Mouse (Mus musculus) hindbrain, embryonic 13.5 days (tissue): ENCODE measurements around the gene Hal. TPM values are rescaled to one million over a fixed set of nuclear protein-coding genes. Genes with fewer than 3 reads are reported as not detected.

Source experiments
- ATAC-seq: fragments of 200-750 bp; cut with Nextera tagmentation; 2 replicates; pipeline ENCODE4 v1.8.0; 2017; ENCODE audit warnings: moderate TSS enrichment; ENCODE audit not compliant: low FRiP score
- H3K27ac ChIP-seq: fragments of 300-500 bp; sonication (generic); 2 replicates; pipeline ENCODE4 v1.5.1; 2015; ENCODE audit warnings: inconsistent platforms, mild to moderate bottlenecking, moderate library complexity
- H3K27me3 ChIP-seq: fragments of 300-500 bp; sonication (generic); 2 replicates; pipeline ENCODE4 v1.6.1; 2015; ENCODE audit warnings: mild to moderate bottlenecking, inconsistent platforms
- H3K36me3 ChIP-seq: fragments of 300-500 bp; sonication (generic); 2 replicates; pipeline ENCODE4 v1.6.1; 2015; ENCODE audit warnings: mild to moderate bottlenecking, inconsistent platforms
- H3K4me1 ChIP-seq: fragments of 300-500 bp; sonication (generic); replicated peaks from 2 replicates; pipeline ENCODE4 v1.6.1; 2015; ENCODE audit warnings: inconsistent platforms
- H3K4me2 ChIP-seq: fragments of 300-500 bp; sonication (generic); 2 replicates; pipeline ENCODE4 v1.6.1; 2015; ENCODE audit warnings: inconsistent platforms, mild to moderate bottlenecking, moderate library complexity
- H3K4me3 ChIP-seq: fragments of 300-500 bp; sonication (generic); 2 replicates; pipeline ENCODE4 v1.5.1; 2015; ENCODE audit warnings: mild to moderate bottlenecking, inconsistent platforms
- H3K9ac ChIP-seq: fragments of 300-500 bp; sonication (generic); 2 replicates; pipeline ENCODE4 v1.6.1; 2015; ENCODE audit warnings: mild to moderate bottlenecking, inconsistent platforms
- H3K9me3 ChIP-seq: fragments of 300-500 bp; sonication (generic); 2 replicates; pipeline ENCODE4 v1.6.1; 2016; ENCODE audit warnings: inconsistent platforms
- WGBS: fragments of 180-500 bp; shearing (Covaris S2); methylation state at CpG from one replicate; pipeline ENCODE4 v1.1.7; 2015; 5-methylcytosine and 5-hydroxymethylcytosine counted together
- polyA plus RNA-seq: library from polyadenylated mRNA; unstranded; fragments of >200 nt; fragmentation: Nextera tagmentation; extraction: Ambion mirVana; gene quantifications from 2 replicates; pipeline ENCODE4 v1.2.1, GENCODE M21; 2015

Gene Hal
- polyA plus RNA-seq, 1 experiment from 2014 or later: not detected

DNA sequence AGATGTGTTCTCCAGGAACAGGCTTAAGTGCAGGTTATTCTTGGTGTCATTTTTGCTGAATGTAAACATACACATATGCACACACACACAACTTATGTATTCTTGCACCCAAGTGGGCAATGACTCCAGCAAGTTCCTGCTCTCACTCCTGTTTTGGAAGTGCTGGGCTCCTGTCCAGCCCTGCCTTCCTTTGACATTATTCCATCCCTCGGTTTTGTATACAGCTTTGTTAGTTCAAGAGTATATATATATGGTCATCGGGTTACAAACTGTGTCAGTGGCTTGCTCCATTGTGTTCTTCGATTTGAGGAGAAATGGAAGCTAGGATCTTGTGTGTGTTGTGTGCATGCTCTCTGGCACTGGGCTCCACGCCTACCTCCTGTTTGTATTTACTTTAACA is 29.6 kb downstream of the Hal start:
- Histone ChIP-seq H3K27me3 (no peaks in the 10 kb centered on the region), H3K4me3 (no peak overlapping the region), H3K36me3 (no peaks in the 10 kb centered on the region), H3K9ac (no peak overlapping the region), H3K9me3 (no peaks in the 10 kb centered on the region), H3K4me1 (0 out of 2 replicates have a peak, but pooled peaks cover 5% of the 10 kb centered on the region), H3K27ac (no peak overlapping the region), H3K4me2 (no peak overlapping the region)
- 92% methylated on average over 4 of the region's 4 CpGs for WGBS
- ATAC-seq: no peak

DNA sequence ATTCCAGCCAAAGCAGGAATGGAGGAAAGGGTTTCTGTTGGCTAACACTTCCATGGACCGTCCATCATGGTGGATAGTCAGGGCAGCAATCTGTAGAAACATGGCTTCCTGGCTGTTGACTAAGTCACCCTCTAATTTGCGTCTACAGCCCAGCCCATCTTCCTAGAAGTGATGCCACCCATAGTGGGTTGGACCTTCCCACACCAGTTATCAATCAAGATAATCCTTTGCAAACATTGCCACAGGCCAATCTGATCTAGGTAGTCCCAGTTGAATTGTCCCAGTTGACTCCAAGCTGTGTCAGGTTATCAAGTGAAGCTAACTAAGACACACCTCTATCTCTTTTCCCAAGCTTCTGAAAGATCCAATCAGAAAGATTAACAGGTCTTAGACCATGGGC is 30.1 kb downstream of the Hal start:
- Histone ChIP-seq H3K9ac (no peak overlapping the region), H3K27me3 (no peaks in the 10 kb centered on the region), H3K27ac (no peak overlapping the region), H3K9me3 (no peaks in the 10 kb centered on the region), H3K36me3 (no peaks in the 10 kb centered on the region), H3K4me3 (no peak overlapping the region), H3K4me1 (0 out of 2 replicates have a peak, but pooled peaks cover 5% of the 10 kb centered on the region), H3K4me2 (no peak overlapping the region)
- no peak for ATAC-seq
- 98% methylated on average over 2 of the region's 2 CpGs for WGBS

DNA sequence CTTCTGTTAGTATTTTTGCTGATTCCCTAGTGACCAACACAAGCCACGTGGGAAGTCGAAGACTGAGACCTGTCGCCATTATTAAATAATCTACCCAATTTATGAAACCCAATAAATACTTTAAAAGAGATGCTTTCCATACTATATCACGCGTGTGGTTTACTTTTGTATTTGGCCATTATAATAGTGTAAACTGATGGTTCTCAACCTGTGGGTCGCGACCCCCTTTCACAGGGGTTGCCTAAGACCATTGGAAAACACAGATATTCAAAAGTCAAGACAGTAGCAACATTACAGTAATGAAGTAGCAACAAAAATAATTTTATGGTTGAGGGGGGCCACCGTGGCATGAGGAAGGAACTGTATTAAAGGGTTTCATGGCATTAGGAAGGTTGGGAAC is 30.6 kb downstream of the Hal start:
- no peak overlapping the region for H3K4me2 ChIP-seq
- H3K9ac ChIP-seq: no peak overlapping the region
- no peaks in the 10 kb centered on the region for H3K27me3 ChIP-seq
- ATAC-seq: no peak
- no peaks in the 10 kb centered on the region for H3K36me3 ChIP-seq
- H3K4me1 ChIP-seq: 0 out of 2 replicates have a peak, but pooled peaks cover 5% of the 10 kb centered on the region
- 94% methylated on average over 8 of the region's 8 CpGs for WGBS
- H3K9me3 ChIP-seq: no peaks in the 10 kb centered on the region
- no peak overlapping the region for H3K27ac ChIP-seq
- H3K4me3 ChIP-seq: no peak overlapping the region

DNA sequence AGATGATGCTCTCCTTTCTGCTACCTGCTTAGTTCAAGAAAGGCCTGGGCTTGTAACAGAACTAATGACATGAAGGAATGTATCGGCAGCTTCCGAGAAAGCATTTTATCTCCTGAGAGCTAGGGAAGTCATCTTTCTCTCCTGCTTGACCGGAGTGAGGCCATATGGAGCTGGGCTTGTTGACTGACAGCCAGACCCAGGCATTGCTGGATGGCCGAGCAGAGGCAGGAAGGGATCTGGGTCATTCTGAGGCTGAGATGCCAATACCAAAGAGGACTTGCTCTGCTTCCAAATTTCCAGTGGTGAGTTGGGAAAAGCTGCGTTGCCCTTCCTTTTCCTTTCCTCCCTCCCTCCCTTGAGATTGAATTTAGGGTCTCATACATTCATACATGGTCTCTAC is 31.2 kb downstream of the Hal start:
- Histone ChIP-seq H3K36me3 (no peaks in the 10 kb centered on the region), H3K27ac (no peak overlapping the region), H3K27me3 (no peaks in the 10 kb centered on the region), H3K4me1 (0 out of 2 replicates have a peak, but pooled peaks cover 5% of the 10 kb centered on the region), H3K4me2 (no peak overlapping the region), H3K9me3 (no peaks in the 10 kb centered on the region), H3K4me3 (no peak overlapping the region), H3K9ac (no peak overlapping the region)
- 91% methylated on average over 5 of the region's 5 CpGs for WGBS
- ATAC-seq: no peak

DNA sequence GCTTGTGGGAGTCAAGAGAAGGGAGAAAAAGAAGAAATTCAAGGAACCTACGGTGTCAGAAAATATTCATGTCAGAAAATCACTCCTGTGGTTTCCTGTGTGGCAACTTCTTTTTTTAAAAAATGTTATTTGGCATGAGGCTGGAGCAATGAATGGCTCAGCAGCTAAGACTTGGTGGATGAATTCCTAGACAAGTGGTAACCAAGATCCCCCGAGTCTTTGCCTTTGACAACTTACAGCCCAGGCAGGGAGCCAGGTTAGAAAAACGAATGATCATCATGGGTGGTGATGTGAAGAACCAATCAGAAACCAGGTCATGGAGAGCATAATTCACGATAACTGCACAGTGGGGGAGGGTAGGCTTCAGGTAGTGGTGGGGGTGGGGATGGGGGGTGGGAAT is 32.4 kb downstream of the Hal start:
- no peaks in the 10 kb centered on the region for H3K27me3 ChIP-seq
- no peak for ATAC-seq
- no peak overlapping the region for H3K4me3 ChIP-seq
- H3K9ac ChIP-seq: no peak overlapping the region
- H3K36me3 ChIP-seq: no peaks in the 10 kb centered on the region
- no peaks in the 10 kb centered on the region for H3K9me3 ChIP-seq
- 0 out of 2 replicates have a peak, but pooled peaks cover 5% of the 10 kb centered on the region for H3K4me1 ChIP-seq
- H3K4me2 ChIP-seq: no peak overlapping the region
- H3K27ac ChIP-seq: no peak overlapping the region
- WGBS: 75% methylated on average over 4 of the region's 4 CpGs

DNA sequence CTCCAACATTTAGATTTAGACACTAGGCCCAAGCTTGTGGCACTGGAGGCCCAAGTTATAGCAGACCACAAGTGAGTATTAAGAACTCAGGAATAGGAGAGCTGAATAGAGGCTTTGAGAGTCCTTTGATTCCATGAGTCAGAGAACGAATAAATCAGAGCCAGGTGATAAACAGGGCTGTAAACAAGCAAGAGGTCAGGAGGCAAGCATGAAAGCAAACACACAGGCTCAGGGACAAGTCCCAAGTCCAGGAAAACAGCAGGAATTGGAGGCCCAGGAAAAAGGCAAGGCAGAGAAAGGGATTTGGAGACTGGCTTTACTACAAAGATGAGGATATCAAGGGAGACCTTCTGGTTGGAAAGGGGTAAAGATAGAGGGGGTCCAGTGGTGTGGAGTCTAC is 36.8 kb downstream of the Hal start:
- Histone ChIP-seq H3K9me3 (peaks cover 6% of the 10 kb centered on the region; the same call in 1 of the 2 replicates), H3K4me2 (no peak overlapping the region), H3K27me3 (no peaks in the 10 kb centered on the region), H3K4me3 (no peak overlapping the region), H3K36me3 (no peaks in the 10 kb centered on the region), H3K4me1 (no peaks in the 10 kb centered on the region), H3K27ac (no peak overlapping the region), H3K9ac (no peak overlapping the region)
- WGBS: 89% methylated on average over 1 of the region's 1 CpGs
- ATAC-seq: no peak

DNA sequence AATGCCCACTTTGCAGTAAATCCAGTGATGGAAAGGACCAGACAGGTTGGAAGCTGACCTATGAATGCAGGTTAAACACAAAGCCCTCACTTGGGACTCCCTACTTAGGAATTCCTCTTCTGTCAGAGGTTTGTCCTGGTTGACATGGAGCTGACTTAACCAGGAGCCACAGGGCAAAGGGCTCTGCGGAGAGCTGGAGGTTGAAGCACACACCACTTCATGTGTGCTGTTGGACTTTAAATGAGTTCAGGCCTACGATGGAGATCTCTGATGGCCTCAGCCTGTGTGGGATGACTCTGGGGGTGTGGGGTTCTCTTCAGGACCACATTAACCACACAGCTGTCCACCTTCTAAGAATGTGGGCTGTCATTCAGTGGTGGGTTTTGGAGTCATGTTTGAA is 49.7 kb downstream of the Hal start:
- Histone ChIP-seq H3K9me3 (no peaks in the 10 kb centered on the region), H3K9ac (no peak overlapping the region), H3K4me1 (peaks cover 18% of the 10 kb centered on the region), H3K4me3 (no peak overlapping the region), H3K27me3 (peaks cover 31% of the 10 kb centered on the region), H3K4me2 (no peak overlapping the region), H3K36me3 (no peaks in the 10 kb centered on the region), H3K27ac (no peak overlapping the region)
- 84% methylated on average over 2 of the region's 2 CpGs for WGBS
- ATAC-seq: no peak

DNA sequence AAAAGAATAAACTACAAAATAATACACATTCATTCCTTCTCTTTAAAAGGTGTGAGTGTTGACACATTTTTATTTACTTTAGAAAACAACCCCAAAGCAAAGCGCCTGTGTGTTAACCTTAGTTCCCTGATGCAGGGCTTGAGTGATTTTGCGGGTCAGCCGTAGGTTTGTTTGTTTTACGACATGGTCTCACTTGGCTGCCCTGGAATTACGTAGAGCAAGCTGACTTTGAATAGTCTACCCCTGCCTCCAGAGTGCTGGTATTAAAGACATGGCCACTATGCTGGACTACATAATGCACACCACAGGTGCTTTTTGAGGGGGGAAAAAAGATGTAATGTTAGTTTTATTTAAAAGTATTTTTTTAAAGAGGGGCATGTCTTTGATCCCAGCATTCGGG is 50.2 kb downstream of the Hal start:
- Histone ChIP-seq H3K4me3 (no peak overlapping the region), H3K9ac (no peak overlapping the region), H3K4me1 (peaks cover 18% of the 10 kb centered on the region), H3K4me2 (no peak overlapping the region), H3K27me3 (peaks cover 31% of the 10 kb centered on the region), H3K36me3 (no peaks in the 10 kb centered on the region), H3K27ac (no peak overlapping the region), H3K9me3 (no peaks in the 10 kb centered on the region)
- 62% methylated on average over 6 of the region's 6 CpGs for WGBS
- no peak for ATAC-seq

DNA sequence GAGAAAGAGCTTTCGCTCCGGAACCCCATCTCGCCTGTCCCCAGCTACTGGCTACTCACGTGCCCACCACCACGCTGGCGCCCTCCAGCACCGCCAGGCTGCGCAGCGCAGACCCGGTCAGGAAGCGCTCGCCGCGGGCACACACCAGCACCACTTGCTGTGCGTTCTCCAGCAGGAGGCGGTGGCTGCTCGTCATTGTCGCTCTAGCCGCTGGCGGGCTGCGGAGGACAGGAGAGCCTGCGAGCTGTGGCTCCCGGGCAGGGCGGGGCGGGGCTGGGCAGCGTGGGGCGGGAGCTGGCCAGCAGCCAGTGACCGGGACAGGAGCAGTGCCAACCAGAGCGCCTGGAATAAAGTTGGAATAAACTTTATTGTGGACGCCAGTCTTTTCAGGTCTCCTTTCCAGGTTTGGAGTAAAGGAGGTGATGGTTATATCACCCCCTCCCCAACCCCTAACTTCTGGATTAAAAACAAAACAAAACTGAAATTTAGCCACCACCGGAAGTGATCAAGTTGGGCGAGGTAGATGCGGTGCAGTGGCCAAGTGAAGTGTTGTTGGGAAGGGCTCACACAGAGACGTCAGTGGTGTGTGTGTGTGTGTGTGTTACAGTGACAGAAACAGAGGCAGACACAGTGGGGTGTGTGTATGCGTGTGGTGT is 51.3 kb downstream of the Hal start, which contains the start of gene Amdhd1:
Gene Amdhd1 (minus strand): TSS at position 259 of the 656 bp plus-strand sequence.
- Histone ChIP-seq H3K9me3 (no peaks in the 10 kb centered on the region), H3K9ac (peak within 1 kb of the TSS; percentile 62), H3K27ac (no peak within 1 kb of the TSS), H3K4me1 (peaks cover 13% of the 10 kb centered on the region), H3K4me2 (peak within 1 kb of the TSS; percentile 72), H3K36me3 (no peaks in the 10 kb centered on the region), H3K27me3 (peaks cover 25% of the 10 kb centered on the region), H3K4me3 (peak within 1 kb of the TSS; percentile 38)
- ATAC-seq: peak; percentile 93
- WGBS: 4% methylated on average over 35 of the region's 35 CpGs

DNA sequence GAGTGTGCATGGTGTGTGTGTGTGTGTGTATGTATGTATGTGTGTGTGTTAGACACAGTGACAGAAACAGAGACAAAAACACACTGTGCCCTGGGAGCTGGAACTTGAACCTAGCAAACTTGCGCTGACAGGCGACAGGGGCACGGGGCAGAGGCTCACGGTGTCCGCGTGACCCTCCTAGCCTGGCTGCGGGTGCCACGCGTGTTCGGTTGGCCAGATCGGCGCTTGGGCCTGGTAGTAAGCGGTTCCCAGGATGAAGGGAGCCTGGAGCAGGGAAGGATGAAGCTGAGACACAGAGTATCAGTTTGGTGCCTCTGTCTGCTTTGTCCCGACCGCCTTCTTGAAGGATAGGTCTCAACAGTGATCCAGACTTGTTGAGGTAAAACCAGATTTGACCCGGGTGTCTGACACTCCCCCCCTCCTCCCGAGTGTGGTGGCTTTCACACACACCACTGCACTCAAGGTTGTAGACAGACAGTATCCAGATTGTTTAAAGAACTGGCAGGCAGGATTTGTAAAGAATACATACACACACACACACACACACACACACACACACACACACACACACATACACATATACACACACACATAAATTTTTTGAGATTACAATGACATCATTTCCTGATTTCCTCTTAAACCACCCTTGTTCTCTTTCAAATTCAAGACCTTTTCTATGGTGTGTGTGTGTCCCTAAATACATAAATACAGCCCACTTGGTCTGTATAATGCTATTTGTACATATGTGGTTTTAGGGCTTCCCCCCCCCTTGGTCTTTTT is 52.1 kb downstream of the Hal start, which contains the start of gene Ccdc38:
Gene Ccdc38 (plus strand): TSS at position 202 of the 780 bp plus-strand sequence.
- H3K9ac ChIP-seq: peak within 1 kb of the TSS; percentile 62
- peaks cover 13% of the 10 kb centered on the region for H3K4me1 ChIP-seq
- peaks cover 18% of the 10 kb centered on the region for H3K27me3 ChIP-seq
- H3K9me3 ChIP-seq: no peaks in the 10 kb centered on the region
- no peak for ATAC-seq
- H3K4me3 ChIP-seq: peak within 1 kb of the TSS; percentile 38
- H3K27ac ChIP-seq: no peak within 1 kb of the TSS
- peak within 1 kb of the TSS; percentile 72 for H3K4me2 ChIP-seq
- no peaks in the 10 kb centered on the region for H3K36me3 ChIP-seq
- 73% methylated on average over 17 of the region's 17 CpGs for WGBS

DNA sequence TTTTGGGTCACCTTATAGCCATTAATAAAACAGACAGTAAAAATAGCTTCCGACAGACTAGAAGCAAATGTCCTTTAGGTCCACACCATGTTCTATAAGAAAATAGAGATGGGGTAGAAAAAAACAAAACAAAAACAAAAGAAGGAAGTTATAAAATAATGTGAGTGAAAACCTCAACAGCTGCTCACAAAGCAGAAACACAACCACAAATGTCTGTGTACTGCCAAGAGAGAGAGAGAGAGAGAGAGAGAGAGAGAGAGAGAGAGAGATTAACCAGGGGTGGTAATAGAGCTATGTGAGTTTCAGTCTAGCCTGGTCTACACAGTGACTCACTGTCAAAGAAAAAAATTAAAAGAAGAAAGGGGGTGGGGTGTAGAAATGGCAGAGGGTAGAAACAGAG is 53.0 kb downstream of the Hal start:
- ATAC-seq: no peak
- Histone ChIP-seq H3K9me3 (no peaks in the 10 kb centered on the region), H3K4me3 (no peak overlapping the region), H3K4me1 (peaks cover 13% of the 10 kb centered on the region), H3K36me3 (no peaks in the 10 kb centered on the region), H3K27ac (no peak overlapping the region), H3K4me2 (no peak overlapping the region), H3K9ac (no peak overlapping the region), H3K27me3 (peaks cover 12% of the 10 kb centered on the region)
- 100% methylated on average over 1 of the region's 1 CpGs for WGBS

DNA sequence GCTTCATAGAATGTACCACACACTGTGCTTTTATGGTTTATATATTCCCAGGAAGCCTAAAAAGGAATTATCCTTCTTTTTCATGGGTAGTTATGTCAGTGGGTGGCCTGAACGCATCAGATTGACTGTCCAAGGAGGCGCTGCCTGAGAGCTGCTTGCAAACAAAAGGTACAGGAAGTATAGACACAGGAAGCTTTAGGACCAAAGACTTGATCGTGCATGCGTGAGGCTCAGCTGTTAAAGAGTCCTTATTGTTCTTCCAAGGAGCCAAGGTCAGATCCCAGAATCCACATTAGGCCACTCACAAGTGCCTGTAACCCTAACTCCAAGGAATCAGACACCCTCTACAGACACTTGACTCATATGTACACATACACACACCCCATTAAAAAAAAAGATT is 53.8 kb downstream of the Hal start:
- H3K4me2 ChIP-seq: no peak overlapping the region
- no peak overlapping the region for H3K27ac ChIP-seq
- no peak overlapping the region for H3K9ac ChIP-seq
- peaks cover 11% of the 10 kb centered on the region for H3K27me3 ChIP-seq
- H3K4me1 ChIP-seq: peaks cover 13% of the 10 kb centered on the region
- no peak for ATAC-seq
- no peaks in the 10 kb centered on the region for H3K36me3 ChIP-seq
- 33% methylated on average over 4 of the region's 4 CpGs for WGBS
- H3K4me3 ChIP-seq: no peak overlapping the region
- no peaks in the 10 kb centered on the region for H3K9me3 ChIP-seq
